Mouse (Mus musculus): ENCODE results near the gene Atrn.

Atrn gene

GRCm38 (mm10) chr2:131038675-131039074 is 132.4 kb downstream of the Atrn start:
- CTCF ChIA-PET: no interaction called here

- CTCF ChIA-PET: no interaction called here
Observed at GRCm38 (mm10) chr2:131040854-131041825, 134.8 kb downstream of the Atrn start.

- CTCF ChIA-PET: no interaction called here
Observed at GRCm38 (mm10) chr2:131042988-131043387, 136.7 kb downstream of the Atrn start, which contains the start of gene Gfra4. Gene Gfra4 (minus strand): TSS chr2:131043088.

DNA sequence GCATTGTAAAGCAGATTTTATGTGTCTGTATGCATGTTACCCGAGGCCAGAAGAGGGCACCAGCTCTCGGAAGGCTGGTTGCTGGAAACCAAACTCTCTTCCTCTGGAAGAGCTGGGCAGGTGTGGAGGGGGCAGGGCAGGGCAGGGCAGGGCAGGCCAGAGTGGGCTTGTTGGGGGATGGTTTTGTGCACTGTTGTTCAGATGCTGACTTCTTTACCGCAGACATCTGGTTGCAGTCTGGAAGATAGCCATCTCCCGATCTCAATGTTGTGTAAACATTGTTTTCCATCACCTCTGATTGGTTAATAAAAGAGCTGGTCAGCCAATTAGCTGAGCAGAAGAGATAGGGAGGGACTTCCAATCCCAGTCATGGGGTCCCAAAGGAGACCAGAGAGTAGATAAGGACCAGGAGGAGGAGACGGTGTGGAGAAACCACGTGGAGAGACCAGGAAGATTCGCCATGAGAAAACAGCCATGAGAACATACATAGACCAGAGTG is 138.1 kb downstream of the Atrn start:
- CTCF ChIA-PET: no interaction called here

DNA sequence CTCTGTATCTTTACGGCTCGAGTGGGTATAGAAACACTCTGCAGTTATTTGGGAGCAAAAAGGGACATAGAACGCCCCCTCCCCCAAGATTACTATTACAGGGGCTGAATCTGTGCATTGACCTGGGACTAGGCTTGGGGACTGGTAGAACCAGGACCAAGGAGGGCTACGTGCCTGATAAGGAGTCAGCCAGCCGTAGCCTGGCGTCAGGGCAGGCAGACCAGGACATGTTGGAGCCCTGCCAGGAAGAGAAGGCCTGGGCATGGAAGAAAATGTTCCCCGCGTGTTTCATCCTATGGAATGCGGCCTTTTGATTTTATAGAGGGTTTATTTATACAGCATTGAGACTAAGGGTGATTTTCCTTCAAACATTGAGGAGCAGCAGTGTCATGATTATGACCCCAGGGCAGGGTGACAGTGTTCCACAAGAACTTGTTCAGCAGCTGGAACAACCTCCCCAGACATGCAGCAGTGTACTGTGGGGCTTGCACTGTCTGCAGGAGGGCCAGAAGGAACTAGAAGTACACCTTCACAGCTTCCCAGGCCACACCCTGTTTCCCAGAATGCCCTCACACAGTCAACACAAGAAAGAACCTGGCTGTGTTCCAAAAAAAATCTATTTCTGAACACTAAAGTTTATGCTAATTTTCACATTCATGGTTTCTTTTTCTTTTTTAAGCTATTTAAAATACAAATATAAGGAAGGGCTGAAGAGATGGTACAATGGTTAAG is 138.9 kb downstream of the Atrn start:
- CTCF ChIA-PET: no interaction called here

DNA sequence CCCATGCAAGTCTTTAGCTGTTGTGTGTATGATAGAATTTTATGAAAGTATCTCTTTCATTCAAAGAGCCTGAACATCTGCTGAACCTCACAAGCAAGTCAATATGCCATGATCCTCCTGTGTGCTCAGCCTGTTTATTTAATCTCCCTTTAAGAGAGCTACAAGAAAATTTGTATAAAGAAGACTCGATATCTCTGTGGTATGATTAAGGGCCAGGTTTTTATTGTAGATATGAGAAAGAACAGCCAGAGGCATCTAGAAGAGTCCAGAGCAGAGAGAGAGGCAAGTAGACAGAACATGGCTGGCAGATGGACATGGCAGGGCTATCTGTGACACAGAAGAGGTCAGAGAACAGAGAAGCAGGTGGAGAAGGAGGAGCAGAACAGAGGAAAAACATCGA is 139.7 kb downstream of the Atrn start:
- CTCF ChIA-PET: no interaction called here

GRCm38 (mm10) chr2:131052043-131052442 is 145.7 kb downstream of the Atrn start:
- CTCF ChIA-PET: no interaction called here

DNA sequence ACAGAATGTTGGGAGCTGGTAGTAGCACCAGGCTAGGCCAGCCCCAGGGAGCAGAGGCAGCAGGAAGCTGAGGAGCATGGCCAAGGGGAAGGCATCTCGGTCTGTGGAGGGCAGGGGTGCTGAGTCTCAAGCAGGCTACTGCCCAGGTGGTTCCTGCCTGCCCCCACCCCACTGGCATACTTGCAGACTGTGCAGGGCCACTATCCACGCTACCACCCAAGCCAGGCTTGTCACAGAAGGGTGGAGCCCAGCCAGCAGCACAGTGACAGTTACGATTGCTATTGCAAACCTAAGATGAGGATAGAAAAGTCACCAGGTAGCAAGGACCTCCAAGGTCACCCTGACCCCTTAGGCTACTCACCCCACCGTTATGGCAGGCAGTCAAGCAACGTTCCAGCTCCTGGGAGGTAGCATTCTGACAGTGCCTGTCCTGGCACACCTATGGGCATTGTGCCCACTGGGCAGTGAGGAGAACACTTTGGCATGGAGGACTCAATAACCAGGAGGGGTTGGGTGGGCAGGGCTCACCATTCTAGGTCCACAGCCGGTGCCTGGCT is 146.6 kb downstream of the Atrn start:
- CTCF ChIA-PET: no interaction called here

GRCm38 (mm10) chr2:131053851-131054645 is 147.8 kb downstream of the Atrn start:
- CTCF ChIA-PET: interaction anchor here (0.5 kb wide), 1 partner anchor 241 kb away, joined by 18 read pairs; no protein-coding TSS in a partner anchor

GRCm38 (mm10) chr2:131054646-131055264 is 148.5 kb downstream of the Atrn start:
- CTCF ChIA-PET: interaction anchor here (0.7 kb wide), 1 partner anchor 15 kb away, joined by 4 read pairs; no protein-coding TSS in a partner anchor

DNA sequence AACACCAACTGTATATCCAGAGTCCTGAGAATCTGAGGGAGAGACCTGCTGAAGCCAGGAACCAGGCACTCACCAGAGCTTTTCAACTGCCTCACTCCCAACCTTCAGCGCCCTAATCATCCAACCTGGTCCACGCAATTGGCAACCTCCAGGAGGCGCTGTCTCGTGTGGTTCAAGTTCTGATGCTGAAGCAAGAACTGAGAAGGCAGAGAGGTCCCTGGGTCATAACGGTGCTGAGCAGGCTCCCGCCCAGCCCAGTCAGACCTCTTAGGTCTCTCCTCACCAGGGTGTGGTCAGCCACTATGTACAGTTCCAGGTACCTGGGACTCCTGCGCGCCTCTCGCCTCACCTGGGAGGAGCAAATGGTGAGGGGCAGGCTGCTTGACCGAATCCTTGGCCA is 149.3 kb downstream of the Atrn start:
- CTCF ChIA-PET: no interaction called here

GRCm38 (mm10) chr2:131056191-131056590 is 149.9 kb downstream of the Atrn start:
- CTCF ChIA-PET: interaction anchor here (0.7 kb wide), 1 partner anchor 253 kb away, joined by 3 read pairs; no protein-coding TSS in a partner anchor

- CTCF ChIA-PET: interaction anchor here (0.6 kb wide), 1 partner anchor 15 kb away, joined by 5 read pairs; no protein-coding TSS in a partner anchor
Observed at GRCm38 (mm10) chr2:131058672-131059071, 152.4 kb downstream of the Atrn start.

- CTCF ChIA-PET: no interaction called here
Observed at GRCm38 (mm10) chr2:131059377-131059776, 153.1 kb downstream of the Atrn start.

GRCm38 (mm10) chr2:131059781-131060540 is 153.7 kb downstream of the Atrn start:
- CTCF ChIA-PET: no interaction called here

- CTCF ChIA-PET: no interaction called here
Observed at GRCm38 (mm10) chr2:131060784-131061183, 154.5 kb downstream of the Atrn start.

DNA sequence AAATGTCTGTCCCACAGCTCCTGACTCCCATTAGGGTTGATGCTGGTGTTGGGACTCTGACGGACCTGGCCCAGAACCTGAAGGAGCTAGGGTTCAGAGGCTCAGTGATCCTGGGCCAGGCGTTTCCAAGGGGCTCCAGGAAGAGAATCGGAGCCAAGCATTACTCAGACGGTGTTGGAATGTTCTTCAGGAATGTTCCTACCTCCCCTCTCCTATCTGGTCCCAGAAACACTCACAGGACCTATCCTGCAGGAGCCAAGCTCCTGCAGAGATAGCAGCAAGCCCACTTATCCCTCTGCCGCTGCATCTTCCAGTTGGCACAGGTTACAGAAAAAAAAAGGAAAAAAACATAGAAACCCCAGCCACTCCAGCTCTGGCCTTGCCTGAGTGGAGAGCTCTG is 155.3 kb downstream of the Atrn start:
- CTCF ChIA-PET: no interaction called here

DNA sequence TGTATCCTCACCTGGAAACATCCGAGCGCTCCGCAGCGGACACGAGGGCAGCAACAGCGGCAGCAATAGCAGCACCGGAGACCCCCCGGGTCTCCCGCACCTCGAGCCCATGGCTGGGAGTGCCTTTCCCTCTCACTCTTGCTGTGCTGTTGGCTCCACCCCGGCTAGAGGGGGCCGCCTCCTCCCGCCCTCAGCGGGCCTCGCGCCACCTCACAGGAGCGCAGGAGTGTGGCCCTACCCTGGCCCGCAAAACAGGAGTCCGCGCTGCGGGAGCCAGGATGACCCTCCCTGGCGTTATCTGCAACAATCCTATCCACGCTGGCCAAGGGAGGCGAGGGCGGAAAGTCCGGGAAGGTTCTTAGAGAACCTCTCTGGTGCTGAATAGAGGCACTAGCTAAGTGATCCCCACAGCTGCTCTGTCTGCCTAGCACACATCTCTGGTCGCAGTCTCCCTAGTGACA is 157.1 kb downstream of the Atrn start, which contains the start of gene Adam33:
Adam33 (minus strand) TSS at position 411 of the 461 bp plus-strand sequence.
- CTCF ChIA-PET: no interaction called here

GRCm38 (mm10) chr2:131066342-131066741 is 160.0 kb downstream of the Atrn start:
- CTCF ChIA-PET: no interaction called here

- CTCF ChIA-PET: no interaction called here
Observed at GRCm38 (mm10) chr2:131067481-131067880, 161.2 kb downstream of the Atrn start.

Data from spleen, embryonic (tissue).